Mouse (Mus musculus) spleen, adult 2 months (tissue): ENCODE data around the gene Kcnk13.

ENCODE experiments used
- CTCF ChIP-seq: fragments of 200-500 bp; IDR thresholded peaks from 2 replicates; pipeline ENCODE4 v1.5.1; 2011; ENCODE audit warnings: mild to moderate bottlenecking, inconsistent platforms; ENCODE audit not compliant: insufficient read depth, insufficient read length, insufficient replicate concordance; ENCODE audit errors: extremely low read depth
- POLR2A ChIP-seq: fragments of 200-500 bp; IDR thresholded peaks from 2 replicates; pipeline ENCODE4 v1.6.1; 2011; ENCODE audit warnings: low read depth, low read length, inconsistent platforms

DNA sequence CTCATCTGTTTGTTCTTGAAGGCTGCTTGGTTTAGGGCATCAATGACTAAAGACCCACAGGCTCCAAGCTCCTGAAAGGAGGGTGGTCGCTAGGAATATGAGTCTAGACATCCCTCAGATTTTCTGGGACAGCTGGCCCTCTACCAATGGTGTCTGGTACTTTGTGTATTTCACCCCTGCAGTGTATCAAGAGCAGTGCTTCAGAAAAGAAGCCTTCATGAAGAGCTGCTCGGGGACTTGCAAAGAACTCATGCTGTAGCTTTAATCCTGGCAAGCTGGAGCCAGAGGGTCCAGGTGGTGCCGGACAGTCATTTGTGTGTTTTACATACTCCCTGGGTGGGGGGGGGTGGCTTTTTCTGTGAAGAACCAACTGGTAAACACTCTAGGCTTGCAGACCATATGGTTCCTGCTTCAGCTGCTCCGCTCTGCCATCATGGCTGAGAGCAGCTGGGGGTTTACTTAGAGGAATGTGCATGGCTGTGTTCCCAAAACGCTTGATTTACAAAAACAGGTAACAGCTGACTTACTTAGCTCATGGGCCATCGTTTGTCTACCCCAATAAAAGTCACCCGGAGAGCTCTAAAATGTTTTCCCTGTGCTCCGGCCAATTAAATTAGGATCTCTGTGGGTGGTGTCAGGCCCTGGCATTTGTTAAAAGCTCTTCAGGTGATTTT lies 38.8 kb downstream of the Kcnk13 start:
- TF ChIP-seq POLR2A, result no peak
- no peak for TF ChIP-seq CTCF
